Mouse (Mus musculus) midbrain, embryonic 11.5 days (tissue): ENCODE measurements around the gene Twsg1. TPM values are rescaled to one million over a fixed set of nuclear protein-coding genes. Genes with fewer than 3 reads are reported as not detected.

ENCODE experiments used
- ATAC-seq: fragments of 200-750 bp; cut with Nextera tagmentation; 2 replicates; pipeline ENCODE4 v1.8.0; 2017; ENCODE audit warnings: moderate TSS enrichment, moderate library complexity; ENCODE audit not compliant: low FRiP score
- DNase-seq: peaks from one replicate; pipeline ENCODE4 v3.0.0; 2015; ENCODE audit warnings: low spot score; ENCODE audit errors: missing footprints
- H3K27ac ChIP-seq: fragments of 300-500 bp; sonication (generic); 2 replicates; pipeline ENCODE4 v1.5.1; 2014; ENCODE audit warnings: low read depth, low read length
- H3K27me3 ChIP-seq: fragments of 300-500 bp; sonication (generic); 2 replicates; pipeline ENCODE4 v1.6.1; 2014; ENCODE audit warnings: mild to moderate bottlenecking, low read length, moderate library complexity, mixed read lengths; ENCODE audit not compliant: control insufficient read depth, insufficient read depth
- H3K36me3 ChIP-seq: fragments of 300-500 bp; sonication (generic); 2 replicates; pipeline ENCODE4 v1.6.1; 2014; ENCODE audit warnings: mild to moderate bottlenecking, low read length, moderate library complexity, mixed read lengths; ENCODE audit not compliant: control insufficient read depth, insufficient read depth
- H3K4me1 ChIP-seq: fragments of 300-500 bp; sonication (generic); 2 replicates; pipeline ENCODE4 v1.6.1; 2014; ENCODE audit warnings: low read length; ENCODE audit not compliant: control insufficient read depth, insufficient read depth
- H3K4me2 ChIP-seq: fragments of 300-500 bp; sonication (generic); 2 replicates; pipeline ENCODE4 v1.6.1; 2014; ENCODE audit warnings: mild to moderate bottlenecking, moderate library complexity
- H3K4me3 ChIP-seq: fragments of 300-500 bp; sonication (generic); 2 replicates; pipeline ENCODE4 v1.5.1; 2014; ENCODE audit warnings: low read depth, low read length
- H3K9ac ChIP-seq: fragments of 300-500 bp; sonication (generic); 2 replicates; pipeline ENCODE4 v1.6.1; 2014; ENCODE audit warnings: low read length
- H3K9me3 ChIP-seq: fragments of 300-500 bp; sonication (generic); 2 replicates; pipeline ENCODE4 v1.6.1; 2016; ENCODE audit warnings: low read length; ENCODE audit not compliant: control insufficient read depth
- WGBS: fragments of 180-500 bp; shearing (Covaris S2); extraction: QIAGEN DNeasy Blood & Tissue Kit; methylation state at CpG from one replicate; pipeline ENCODE4 v1.1.7; 2014; 5-methylcytosine and 5-hydroxymethylcytosine counted together
- polyA plus RNA-seq: library from polyadenylated mRNA; unstranded; fragments of >200 nt; fragmentation: Nextera tagmentation; extraction: Ambion mirVana; gene quantifications from 2 replicates; pipeline ENCODE4 v1.2.1, GENCODE M21; 2014

Gene Twsg1
- polyA plus RNA-seq, 1 experiment from 2014 or later: 105 TPM

- no peaks in the 10 kb centered on the region for H3K9me3 ChIP-seq
- H3K27me3 ChIP-seq: no peaks in the 10 kb centered on the region
- no peak for DNase-seq
- 87% methylated on average over 14 of the region's 14 CpGs for WGBS
- no peak overlapping the region for H3K27ac ChIP-seq
- H3K4me3 ChIP-seq: no peak overlapping the region
- H3K4me1 ChIP-seq: no peaks in the 10 kb centered on the region
- no peaks in the 10 kb centered on the region for H3K36me3 ChIP-seq
- ATAC-seq: no peak
- no peak overlapping the region for H3K4me2 ChIP-seq
- H3K9ac ChIP-seq: no peak overlapping the region
These were observed 6.2 kb upstream of the Twsg1 start for GRCm38 (mm10) chr17:65956993-65957781.

GRCm38 (mm10) chr17:65956140-65956539, 5.1 kb upstream of the Twsg1 start:
- H3K4me3 ChIP-seq: no peak overlapping the region
- no peak overlapping the region for H3K4me2 ChIP-seq
- no peaks in the 10 kb centered on the region for H3K36me3 ChIP-seq
- no peak overlapping the region for H3K9ac ChIP-seq
- no peaks in the 10 kb centered on the region for H3K4me1 ChIP-seq
- no peaks in the 10 kb centered on the region for H3K9me3 ChIP-seq
- no peak for DNase-seq
- no peaks in the 10 kb centered on the region for H3K27me3 ChIP-seq
- 63% methylated on average over 3 of the region's 3 CpGs for WGBS
- ATAC-seq: no peak
- no peak overlapping the region for H3K27ac ChIP-seq

- Histone ChIP-seq H3K36me3 (no peaks in the 10 kb centered on the region), H3K4me1 (peaks cover 5% of the 10 kb centered on the region; the same call in 1 of the 2 replicates), H3K9me3 (no peaks in the 10 kb centered on the region), H3K27ac (no peak overlapping the region), H3K4me3 (no peak overlapping the region), H3K27me3 (no peaks in the 10 kb centered on the region), H3K9ac (no peak overlapping the region), H3K4me2 (no peak overlapping the region)
- no peak for DNase-seq
- WGBS: 59% methylated on average over 4 of the region's 4 CpGs
- ATAC-seq: no peak
These were observed 2.9 kb upstream of the Twsg1 start for GRCm38 (mm10) chr17:65953959-65954358.

- 85% methylated on average over 5 of the region's 5 CpGs for WGBS
- Histone ChIP-seq H3K36me3 (no peaks in the 10 kb centered on the region), H3K9me3 (no peaks in the 10 kb centered on the region), H3K27me3 (no peaks in the 10 kb centered on the region), H3K9ac (no peak overlapping the region), H3K4me2 (no peak overlapping the region), H3K27ac (no peak overlapping the region), H3K4me1 (peaks cover 5% of the 10 kb centered on the region; the same call in 1 of the 2 replicates), H3K4me3 (no peak overlapping the region)
- DNase-seq (no peak), ATAC-seq (no peak)
These were observed 1.1 kb upstream of the Twsg1 start for GRCm38 (mm10) chr17:65952083-65952482.

- no peaks in the 10 kb centered on the region for H3K9me3 ChIP-seq
- H3K4me2 ChIP-seq: peak overlapping the region; percentile 60
- peak overlapping the region; percentile 92 for H3K4me3 ChIP-seq
- ATAC-seq (no peak), DNase-seq (no peak)
- H3K9ac ChIP-seq: peak overlapping the region; percentile 96
- WGBS: 39% methylated on average over 7 of the region's 7 CpGs
- no peaks in the 10 kb centered on the region for H3K27me3 ChIP-seq
- no peak overlapping the region for H3K27ac ChIP-seq
- peaks cover 5% of the 10 kb centered on the region; the same call in 1 of the 2 replicates for H3K36me3 ChIP-seq
- peaks cover 5% of the 10 kb centered on the region; the same call in 1 of the 2 replicates for H3K4me1 ChIP-seq
These were observed 843 bp downstream of the Twsg1 start for GRCm38 (mm10) chr17:65950183-65950582.

- H3K4me3 ChIP-seq: no peak overlapping the region
- H3K9me3 ChIP-seq: no peaks in the 10 kb centered on the region
- peaks cover 5% of the 10 kb centered on the region; the same call in 1 of the 2 replicates for H3K4me1 ChIP-seq
- H3K9ac ChIP-seq: no peak overlapping the region
- ATAC-seq: no peak
- peaks cover 5% of the 10 kb centered on the region; the same call in 1 of the 2 replicates for H3K36me3 ChIP-seq
- H3K4me2 ChIP-seq: no peak overlapping the region
- DNase-seq: no peak
- no peak overlapping the region for H3K27ac ChIP-seq
- no peaks in the 10 kb centered on the region for H3K27me3 ChIP-seq
- 95% methylated on average over 8 of the region's 8 CpGs for WGBS
These were observed 3.7 kb downstream of the Twsg1 start for GRCm38 (mm10) chr17:65947307-65947706.

GRCm38 (mm10) chr17:65945420-65945819, 5.6 kb downstream of the Twsg1 start:
- Histone ChIP-seq H3K27ac (no peak overlapping the region), H3K4me1 (peaks cover 7% of the 10 kb centered on the region; the same call in 1 of the 2 replicates), H3K4me2 (no peak overlapping the region), H3K27me3 (no peaks in the 10 kb centered on the region), H3K4me3 (no peak overlapping the region), H3K9ac (no peak overlapping the region), H3K9me3 (no peaks in the 10 kb centered on the region), H3K36me3 (peaks cover 5% of the 10 kb centered on the region; the same call in 1 of the 2 replicates)
- no peak for DNase-seq
- no peak for ATAC-seq
- 80% methylated on average over 2 of the region's 2 CpGs for WGBS

GRCm38 (mm10) chr17:65942394-65942793, 8.6 kb downstream of the Twsg1 start:
- H3K36me3 ChIP-seq: peaks cover 5% of the 10 kb centered on the region; the same call in 1 of the 2 replicates
- H3K4me1 ChIP-seq: peaks cover 2% of the 10 kb centered on the region; the same call in 1 of the 2 replicates
- H3K9me3 ChIP-seq: no peaks in the 10 kb centered on the region
- no peak overlapping the region for H3K4me2 ChIP-seq
- H3K9ac ChIP-seq: no peak overlapping the region
- ATAC-seq (0 out of 2 replicates have a peak, but pooled peaks have one; percentile 50), DNase-seq (no peak)
- no peak overlapping the region for H3K4me3 ChIP-seq
- WGBS: 78% methylated on average over 4 of the region's 4 CpGs
- H3K27me3 ChIP-seq: no peaks in the 10 kb centered on the region
- no peak overlapping the region for H3K27ac ChIP-seq

- WGBS: 90% methylated on average over 6 of the region's 6 CpGs
- H3K36me3 ChIP-seq: peaks cover 4% of the 10 kb centered on the region
- H3K27me3 ChIP-seq: no peaks in the 10 kb centered on the region
- peaks cover 2% of the 10 kb centered on the region; the same call in 1 of the 2 replicates for H3K4me1 ChIP-seq
- no peak overlapping the region for H3K4me3 ChIP-seq
- no peak overlapping the region for H3K4me2 ChIP-seq
- H3K9ac ChIP-seq: no peak overlapping the region
- ATAC-seq (no peak), DNase-seq (no peak)
- H3K27ac ChIP-seq: no peak overlapping the region
- H3K9me3 ChIP-seq: no peaks in the 10 kb centered on the region
These were observed 9.8 kb downstream of the Twsg1 start for GRCm38 (mm10) chr17:65941275-65941674.
